Mouse (Mus musculus) 3134 (cell line): ENCODE data around the gene Relb.
A peak's percentile ranks its signal among the peaks of the same experiment; 100 is the strongest.

Source experiments
- DNase-seq: peaks from one replicate; pipeline ENCODE4 v3.0.0-alpha.2; 2011; ENCODE audit warnings: low spot score; ENCODE audit not compliant: insufficient read length; ENCODE audit errors: extremely low read depth

Relb gene

GRCm38 (mm10) chr7:19589207-19589606 is 40.0 kb downstream of the Relb start:
- DNase-seq = no peak

GRCm38 (mm10) chr7:19586269-19586668 is 43.0 kb downstream of the Relb start:
- no peak for DNase-seq

DNA sequence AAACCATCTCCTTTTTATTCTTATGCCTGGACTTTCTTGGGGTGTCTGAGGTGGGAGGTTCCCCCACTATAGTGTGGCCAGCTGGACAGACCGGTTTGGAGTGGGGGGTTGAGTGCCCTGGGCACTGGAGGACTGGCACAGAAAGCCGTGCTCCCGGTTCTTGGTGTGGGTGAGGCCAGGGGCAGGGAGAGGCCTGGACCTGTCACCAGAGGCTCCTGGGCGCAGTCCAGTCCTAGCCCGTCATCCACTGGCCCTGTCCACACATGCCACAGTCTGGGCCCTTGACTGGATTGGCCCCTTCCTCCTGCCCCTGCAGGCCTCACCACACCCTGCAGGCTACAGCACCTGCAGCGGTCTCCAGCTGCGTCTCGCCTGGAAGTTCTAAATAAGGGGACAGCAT is 48.6 kb downstream of the Relb start:
- DNase-seq = no peak

DNA sequence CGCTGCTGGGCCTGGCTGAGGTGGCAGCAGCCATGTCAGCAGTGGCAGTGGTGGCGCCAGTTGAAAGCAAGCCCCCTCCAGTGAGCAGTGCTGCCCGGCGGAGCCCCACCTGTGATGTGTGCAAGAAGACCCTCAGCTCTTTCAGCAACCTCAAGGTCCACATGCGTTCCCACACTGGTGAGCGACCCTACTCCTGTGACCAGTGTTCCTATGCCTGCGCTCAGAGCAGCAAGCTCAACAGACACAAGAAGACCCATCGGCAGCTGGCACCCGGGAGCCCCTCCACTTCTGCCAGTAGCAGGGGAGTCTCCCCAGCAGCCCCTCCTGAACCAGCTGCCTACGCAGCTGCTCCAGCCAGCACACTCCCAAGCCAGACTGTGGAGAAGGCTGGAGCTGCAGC is 49.5 kb downstream of the Relb start:
- no peak for DNase-seq

- DNase-seq = no peak
Observed at GRCm38 (mm10) chr7:19578436-19578835, 50.8 kb downstream of the Relb start.

DNA sequence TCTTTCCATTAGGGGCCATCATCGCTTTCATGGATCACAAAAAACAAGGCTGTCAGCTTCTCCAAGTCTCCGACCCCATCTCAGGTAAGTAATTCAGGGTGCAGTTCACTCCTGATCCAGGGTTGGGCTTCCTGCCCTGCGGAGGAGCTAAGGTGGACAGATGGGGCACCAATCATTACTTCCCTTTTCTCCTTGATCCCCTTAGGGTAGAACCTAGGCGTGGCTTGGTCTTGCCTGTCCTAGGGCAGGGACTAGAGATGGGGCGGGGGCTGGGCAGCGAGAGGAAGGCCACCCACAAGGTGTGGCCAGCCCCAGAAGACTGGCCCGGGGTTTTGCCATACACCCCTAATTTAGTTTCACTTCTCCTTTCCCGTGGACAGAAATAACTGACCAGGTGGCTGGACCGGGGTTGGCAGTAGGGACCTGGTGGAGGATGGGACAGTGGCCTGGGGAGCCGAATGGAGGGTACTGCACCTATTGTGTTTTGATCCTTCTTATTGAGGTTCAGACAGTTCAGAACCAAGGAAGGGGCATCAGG is 51.3 kb downstream of the Relb start:
- no peak for DNase-seq

DNA sequence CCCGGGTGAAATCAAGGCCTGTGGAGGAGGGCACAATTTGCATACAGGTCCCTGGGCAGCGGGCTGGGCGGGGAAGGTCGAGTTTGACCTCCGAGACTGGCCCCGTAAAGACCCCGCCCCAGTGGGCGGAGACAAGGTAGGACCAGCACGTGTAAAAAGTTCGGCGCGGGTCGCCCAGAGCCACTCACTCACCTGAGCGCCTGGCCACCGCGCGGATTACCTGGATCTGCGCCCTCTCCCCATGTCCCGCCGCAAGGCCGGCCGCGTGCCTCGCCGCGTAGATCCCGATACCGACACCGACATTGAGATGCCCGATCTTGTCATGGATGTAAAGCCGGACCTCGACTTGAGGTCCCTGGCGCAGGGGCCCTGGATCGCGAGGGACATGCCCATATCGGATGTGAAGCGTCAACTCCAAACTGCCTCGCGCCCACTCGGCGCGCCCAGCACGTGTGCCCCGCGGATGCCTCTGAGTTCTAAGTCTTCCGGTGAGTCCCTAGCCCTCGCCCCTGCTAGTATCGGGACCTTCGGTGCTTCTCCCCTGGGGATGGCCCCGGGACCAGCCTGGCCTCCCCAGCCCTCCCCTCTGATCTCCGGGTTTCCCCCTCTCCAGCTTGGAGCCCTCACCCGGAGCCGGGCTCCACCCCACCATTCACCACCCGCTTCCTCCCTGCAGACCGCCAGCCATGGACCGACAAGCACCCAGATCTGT is 51.9 kb downstream of the Relb start, which contains the start of the genes Zfp296 and Gemin7:
Gene Zfp296, plus strand, starts transcription at position 147 of the 712 bp plus-strand sequence.
Gene Gemin7, minus strand, starts transcription at position 455 of the 712 bp plus-strand sequence.
- DNase-seq = no peak

GRCm38 (mm10) chr7:19575559-19575958 is 53.7 kb downstream of the Relb start:
- no peak for DNase-seq

- no peak for DNase-seq
Observed at GRCm38 (mm10) chr7:19573776-19574140, 55.5 kb downstream of the Relb start.

GRCm38 (mm10) chr7:19572926-19573775 is 56.1 kb downstream of the Relb start:
- peak; percentile 83 for DNase-seq

DNA sequence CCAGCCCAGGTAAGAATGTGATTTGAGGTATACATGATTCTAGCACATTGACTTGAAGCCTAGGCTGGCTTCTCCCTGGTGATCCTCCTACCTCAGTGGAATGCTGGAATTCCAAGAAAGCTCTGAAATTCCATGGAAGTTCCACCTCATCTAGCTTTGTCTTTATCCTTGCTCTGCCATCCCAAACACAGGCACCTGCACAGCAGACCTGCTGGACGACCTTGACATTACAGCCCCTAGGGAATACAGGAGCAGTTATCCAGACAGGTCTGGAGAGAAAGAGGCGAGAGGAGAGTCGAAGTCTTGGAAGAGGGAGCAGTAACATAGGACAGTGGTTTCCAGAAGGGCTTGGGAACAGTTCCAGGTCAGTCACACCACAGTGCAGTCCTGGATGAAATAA is 59.6 kb downstream of the Relb start:
- DNase-seq = no peak

- no peak for DNase-seq
Observed at GRCm38 (mm10) chr7:19567426-19567825, 61.8 kb downstream of the Relb start.

GRCm38 (mm10) chr7:19565803-19566202 is 63.4 kb downstream of the Relb start:
- no peak for DNase-seq

GRCm38 (mm10) chr7:19564455-19564854 is 64.8 kb downstream of the Relb start:
- DNase-seq = no peak

- no peak for DNase-seq
Observed at GRCm38 (mm10) chr7:19563884-19564283, 65.4 kb downstream of the Relb start.

- no peak for DNase-seq
Observed at GRCm38 (mm10) chr7:19562643-19563410, 66.4 kb downstream of the Relb start, which contains the start of gene Ppp1r37. Gene Ppp1r37 (minus strand): TSS chr7:19563076.

DNA sequence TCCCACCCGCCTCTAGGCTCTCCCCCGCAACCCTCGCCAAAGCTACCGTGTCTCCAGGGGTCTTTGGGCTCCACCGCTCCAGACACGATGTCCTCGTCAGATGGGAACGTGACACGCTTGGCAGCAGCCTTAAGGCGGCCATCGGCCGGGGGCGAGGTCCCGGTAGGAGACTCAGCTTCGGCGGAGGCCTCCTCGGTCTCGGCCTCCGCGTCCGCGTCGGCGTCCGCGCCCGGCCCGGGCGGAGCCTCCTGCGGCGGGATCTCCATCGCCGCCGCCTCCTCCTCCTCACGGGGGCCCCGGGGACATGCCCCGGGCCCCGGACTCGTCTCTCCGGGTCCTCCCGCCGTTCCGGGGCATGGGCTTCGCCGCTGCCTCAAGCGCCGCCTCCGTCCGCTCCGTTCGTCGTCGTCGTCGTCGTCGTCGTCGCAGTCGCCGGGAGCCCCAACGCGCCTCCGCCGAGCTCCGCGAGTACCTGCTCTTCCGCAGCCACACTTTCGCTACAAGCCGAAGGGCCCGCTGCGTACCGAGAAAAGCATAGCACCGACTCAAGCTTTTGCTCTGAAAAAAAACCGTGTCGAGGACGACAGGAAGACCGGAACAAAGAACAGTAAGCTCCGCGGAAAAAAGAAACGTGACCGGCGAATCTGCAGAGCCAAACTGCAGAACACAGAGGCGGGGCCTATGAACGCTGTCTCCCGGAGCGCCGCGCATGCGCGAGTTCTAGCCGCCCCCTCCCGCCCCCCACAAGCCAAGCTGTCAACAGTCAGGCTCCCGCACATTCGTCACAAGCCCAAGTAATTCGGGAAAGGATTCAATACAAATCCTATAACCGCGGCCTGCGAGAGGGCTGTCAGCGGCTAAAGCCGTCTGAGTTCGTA is 67.2 kb downstream of the Relb start:
- peak; percentile 88 for DNase-seq

- DNase-seq = no peak
Observed at GRCm38 (mm10) chr7:19561431-19561764, 67.8 kb downstream of the Relb start.

GRCm38 (mm10) chr7:19560491-19561260 is 68.6 kb downstream of the Relb start:
- DNase-seq = no peak
